In genomic region chr17:55958584-55958886, GRCm38 (mm10) we compare ENCODE assay signal across 8 mouse cellular contexts. TPM values are rescaled to one million over a fixed set of nuclear protein-coding genes. Genes with fewer than 3 reads are reported as not detected.
DNase-seq lines count a peak whose midpoint lies in the region; ATAC-seq and TF ChIP-seq lines count a peak whose summit lies in the region.

No protein-coding gene starts in this region.

- 0 out of 2 replicates have a peak, but pooled peaks cover under 1% of the 10 kb centered on the region for H3K36me3 ChIP-seq in kidney, postnatal 0 days (ENCODE audit: insufficient read depth, low read length)
- H3K36me3 ChIP-seq in embryonic facial prominence, embryonic 11.5 days (replicated peaks; ENCODE audit: control insufficient read depth, insufficient read depth, low read depth, low read length) = no peaks in the 10 kb centered on the region
- H3K36me3 ChIP-seq in intestine, embryonic 14.5 days (ENCODE audit: control insufficient read depth, insufficient read depth, low read length) = peaks cover 19% of the 10 kb centered on the region
- H3K36me3 ChIP-seq in neural tube, embryonic 11.5 days (ENCODE audit: control insufficient read depth, insufficient read depth, low read length) = no peaks in the 10 kb centered on the region; the same call in 1 of the 2 replicates

- no peaks in the 10 kb centered on the region for H3K9me3 ChIP-seq in kidney, postnatal 0 days (replicated peaks; ENCODE audit: low read length)
- no peaks in the 10 kb centered on the region for H3K9me3 ChIP-seq in embryonic facial prominence, embryonic 11.5 days (replicated peaks; ENCODE audit: control insufficient read depth, low read length)
- no peaks in the 10 kb centered on the region for H3K9me3 ChIP-seq in intestine, embryonic 14.5 days (ENCODE audit: control insufficient read depth, low read length)
- no peaks in the 10 kb centered on the region for H3K9me3 ChIP-seq in neural tube, embryonic 11.5 days (ENCODE audit: control insufficient read depth, low read length)

- no peak for TF ChIP-seq CTCF in kidney, postnatal 0 days (IDR thresholded peaks at IDR 0.05; ENCODE audit: low read depth)

- 43% methylated on average over 2 of the region's 2 CpGs for WGBS in kidney, postnatal 0 days
- WGBS in embryonic facial prominence, embryonic 11.5 days = 27% methylated on average over 2 of the region's 2 CpGs
- 20% methylated on average over 2 of the region's 2 CpGs for WGBS in intestine, embryonic 14.5 days
- WGBS in neural tube, embryonic 11.5 days = 30% methylated on average over 2 of the region's 2 CpGs

- H3K27me3 ChIP-seq in kidney, postnatal 0 days (ENCODE audit: insufficient read depth, low read length) = no peaks in the 10 kb centered on the region
- H3K27me3 ChIP-seq in embryonic facial prominence, embryonic 11.5 days (ENCODE audit: control insufficient read depth, insufficient read depth, low read length) = peaks cover 2% of the 10 kb centered on the region; the same call in 1 of the 2 replicates
- H3K27me3 ChIP-seq in intestine, embryonic 14.5 days (replicated peaks; ENCODE audit: control insufficient read depth, insufficient read depth, low read length) = no peaks in the 10 kb centered on the region
- no peaks in the 10 kb centered on the region for H3K27me3 ChIP-seq in neural tube, embryonic 11.5 days (ENCODE audit: control insufficient read depth, insufficient read depth, low read length)

- DNase-seq in kidney, postnatal 0 days (ENCODE audit: low spot score) = no peak
- DNase-seq in kidney, postnatal 10 days = no peak
- no peak for DNase-seq in embryonic facial prominence, embryonic 11.5 days (ENCODE audit: low spot score)
- DNase-seq in intestine, embryonic 14.5 days (ENCODE audit: low spot score) = no peak
- no peak for DNase-seq in neural tube, embryonic 11.5 days (ENCODE audit: low spot score)
- no peak for DNase-seq in B cell, adult 2 months
- DNase-seq in cerebellum, postnatal 10 days = no peak

- peak overlapping the region; percentile 58 for H3K4me2 ChIP-seq in kidney, postnatal 0 days (ENCODE audit: low read length)
- H3K4me2 ChIP-seq in embryonic facial prominence, embryonic 11.5 days (ENCODE audit: low read depth, low read length) = peak overlapping the region; percentile 60
- peak overlapping the region; percentile 84 for H3K4me2 ChIP-seq in intestine, embryonic 14.5 days (ENCODE audit: low read length)
- peak overlapping the region; percentile 43 for H3K4me2 ChIP-seq in neural tube, embryonic 11.5 days (ENCODE audit: low read depth)

- H3K4me1 ChIP-seq in kidney, postnatal 0 days (replicated peaks; ENCODE audit: insufficient read depth, low read length) = peaks cover 10% of the 10 kb centered on the region
- H3K4me1 ChIP-seq in embryonic facial prominence, embryonic 11.5 days (ENCODE audit: control insufficient read depth, insufficient read depth, low read length) = no peaks in the 10 kb centered on the region
- peaks cover 12% of the 10 kb centered on the region; the same call in 1 of the 2 replicates for H3K4me1 ChIP-seq in intestine, embryonic 14.5 days (replicated peaks; ENCODE audit: control insufficient read depth, insufficient read depth, low read length)
- H3K4me1 ChIP-seq in neural tube, embryonic 11.5 days (ENCODE audit: control insufficient read depth, insufficient read depth, low read length) = peaks cover 3% of the 10 kb centered on the region; the same call in 1 of the 2 replicates

- peak overlapping the region; percentile 47 for H3K4me3 ChIP-seq in kidney, postnatal 0 days (replicated peaks; ENCODE audit: low read depth, low read length)
- peak overlapping the region; percentile 54 for H3K4me3 ChIP-seq in embryonic facial prominence, embryonic 11.5 days (ENCODE audit: low read depth, low read length)
- peak overlapping the region; percentile 63 for H3K4me3 ChIP-seq in intestine, embryonic 14.5 days (ENCODE audit: low read depth, low read length)
- H3K4me3 ChIP-seq in neural tube, embryonic 11.5 days (ENCODE audit: low read depth, low read length) = peak overlapping the region; percentile 47

- no peak for ATAC-seq in kidney, postnatal 0 days (replicated peaks; ENCODE audit: low FRiP score, low read depth)
- no peak for ATAC-seq in embryonic facial prominence, embryonic 11.5 days (replicated peaks; ENCODE audit: insufficient number of reproducible peaks, low FRiP score, low TSS enrichment, low read depth)
- no peak for ATAC-seq in intestine, embryonic 14.5 days (replicated peaks; ENCODE audit: low FRiP score, low TSS enrichment, low read depth)
- ATAC-seq in neural tube, embryonic 11.5 days (ENCODE audit: insufficient read depth, low FRiP score, low TSS enrichment) = no peak
- no peak for ATAC-seq in frontal cortex, adult (ENCODE audit: low TSS enrichment)

- H3K9ac ChIP-seq in kidney, postnatal 0 days (ENCODE audit: low read depth, low read length) = peak overlapping the region; percentile 46; the same call in 1 of the 2 replicates
- peak overlapping the region; percentile 63 for H3K9ac ChIP-seq in embryonic facial prominence, embryonic 11.5 days (replicated peaks; ENCODE audit: low read length)
- peak overlapping the region; percentile 62 for H3K9ac ChIP-seq in intestine, embryonic 14.5 days (ENCODE audit: low read length)
- peak overlapping the region; percentile 55 for H3K9ac ChIP-seq in neural tube, embryonic 11.5 days (ENCODE audit: low read length)

- peak overlapping the region; percentile 96 for H3K27ac ChIP-seq in kidney, postnatal 0 days
- peak overlapping the region; percentile 28; the same call in 1 of the 2 replicates for H3K27ac ChIP-seq in embryonic facial prominence, embryonic 11.5 days (replicated peaks; ENCODE audit: low read depth, low read length)
- H3K27ac ChIP-seq in intestine, embryonic 14.5 days (ENCODE audit: low read depth) = peak overlapping the region; percentile 98
- H3K27ac ChIP-seq in neural tube, embryonic 11.5 days (ENCODE audit: low read depth, low read length) = peak overlapping the region; percentile 1; the same call in 1 of the 2 replicates

RNA-seq across cellular contexts. Expression of gene Yju2, which starts 0.4 kb away (rescaled TPM):
- 21.1 and 22.4 TPM in 2 replicates for polyA plus RNA-seq in kidney, postnatal 0 days (2015; fragmentation: Nextera tagmentation; extraction: Ambion mirVana)
- 18.5 and 18.9 TPM in 2 replicates for polyA plus RNA-seq in embryonic facial prominence, embryonic 11.5 days (2014; fragmentation: Nextera tagmentation; extraction: Ambion mirVana)
- polyA plus RNA-seq in intestine, embryonic 14.5 days (2014; fragmentation: Nextera tagmentation; extraction: Ambion mirVana) = 18.6 and 23.6 TPM in 2 replicates
- polyA plus RNA-seq in neural tube, embryonic 11.5 days (2014; fragmentation: Nextera tagmentation; extraction: Ambion mirVana) = 19.2 and 25.1 TPM in 2 replicates

RNA-seq across cellular contexts. Expression of gene Ebi3, which starts 6.1 kb away (rescaled TPM):
- polyA plus RNA-seq in kidney, postnatal 0 days (2015; fragmentation: Nextera tagmentation; extraction: Ambion mirVana) = 1.6 and 1.8 TPM in 2 replicates
- 1.8 and 2.2 TPM in 2 replicates for polyA plus RNA-seq in embryonic facial prominence, embryonic 11.5 days (2014; fragmentation: Nextera tagmentation; extraction: Ambion mirVana)
- 2.5 and 2.8 TPM in 2 replicates for polyA plus RNA-seq in intestine, embryonic 14.5 days (2014; fragmentation: Nextera tagmentation; extraction: Ambion mirVana)
- 2.1 and 2.3 TPM in 2 replicates for polyA plus RNA-seq in neural tube, embryonic 11.5 days (2014; fragmentation: Nextera tagmentation; extraction: Ambion mirVana)

RNA-seq across cellular contexts. Expression of gene Zfp119b, which starts 9.2 kb away (rescaled TPM):
- 8.1 and 10.6 TPM in 2 replicates for polyA plus RNA-seq in kidney, postnatal 0 days (2015; fragmentation: Nextera tagmentation; extraction: Ambion mirVana)
- polyA plus RNA-seq in embryonic facial prominence, embryonic 11.5 days (2014; fragmentation: Nextera tagmentation; extraction: Ambion mirVana) = 6.2 and 6.9 TPM in 2 replicates
- polyA plus RNA-seq in intestine, embryonic 14.5 days (2014; fragmentation: Nextera tagmentation; extraction: Ambion mirVana) = 4.2 and 5.0 TPM in 2 replicates
- 6.1 TPM in 2 replicates for polyA plus RNA-seq in neural tube, embryonic 11.5 days (2014; fragmentation: Nextera tagmentation; extraction: Ambion mirVana)

RNA-seq across cellular contexts. Expression of gene Shd, which starts 11.7 kb away (rescaled TPM):
- 54.2 and 56.6 TPM in 2 replicates for polyA plus RNA-seq in kidney, postnatal 0 days (2015; fragmentation: Nextera tagmentation; extraction: Ambion mirVana)
- polyA plus RNA-seq in embryonic facial prominence, embryonic 11.5 days (2014; fragmentation: Nextera tagmentation; extraction: Ambion mirVana) = 32.9 and 37.4 TPM in 2 replicates
- polyA plus RNA-seq in intestine, embryonic 14.5 days (2014; fragmentation: Nextera tagmentation; extraction: Ambion mirVana) = 13.2 and 18.3 TPM in 2 replicates
- polyA plus RNA-seq in neural tube, embryonic 11.5 days (2014; fragmentation: Nextera tagmentation; extraction: Ambion mirVana) = 89.7 and 95.3 TPM in 2 replicates

RNA-seq across cellular contexts. Expression of gene Fsd1, which starts 27.8 kb away (rescaled TPM):
- polyA plus RNA-seq in kidney, postnatal 0 days (2015; fragmentation: Nextera tagmentation; extraction: Ambion mirVana) = 6.7 and 7.2 TPM in 2 replicates
- polyA plus RNA-seq in embryonic facial prominence, embryonic 11.5 days (2014; fragmentation: Nextera tagmentation; extraction: Ambion mirVana) = 36.6 and 43.0 TPM in 2 replicates
- 16.9 and 18.8 TPM in 2 replicates for polyA plus RNA-seq in intestine, embryonic 14.5 days (2014; fragmentation: Nextera tagmentation; extraction: Ambion mirVana)
- 68.3 and 86.8 TPM in 2 replicates for polyA plus RNA-seq in neural tube, embryonic 11.5 days (2014; fragmentation: Nextera tagmentation; extraction: Ambion mirVana)

Comparison
In these comparisons a context has a peak if more than half of its experiments do, and no peak if none do; other contexts are left out.
1. H3K27ac ChIP-seq: peak in every context shown above with its lines; median percentile 98 in intestine, embryonic 14.5 days; 96 in kidney, postnatal 0 days; 28 in embryonic facial prominence, embryonic 11.5 days; 1 in neural tube, embryonic 11.5 days.